Mouse (Mus musculus) fibroblast of lung, adult 2 months (primary cell): Measurements from ENCODE around the gene Adgrv1.
"Not testable (repeated sequence)": the region's sequence is repeated elsewhere in the genome, so short reads cannot be mapped to it uniquely, and the experiment has no call there.

ENCODE experiments used
- DNase-seq: peaks from one replicate; pipeline ENCODE4 v3.0.0-alpha.2; 2011; ENCODE audit warnings: low read depth

Adgrv1 gene

GRCm38 (mm10) chr13:81632720-81633415 is at the start of gene Adgrv1:
Adgrv1 (minus strand) TSS chr13:81633154.
- DNase-seq: no peak

- DNase-seq: no peak
Measured at GRCm38 (mm10) chr13:81675333-81675732, 42.4 kb upstream of the Adgrv1 start.

DNA sequence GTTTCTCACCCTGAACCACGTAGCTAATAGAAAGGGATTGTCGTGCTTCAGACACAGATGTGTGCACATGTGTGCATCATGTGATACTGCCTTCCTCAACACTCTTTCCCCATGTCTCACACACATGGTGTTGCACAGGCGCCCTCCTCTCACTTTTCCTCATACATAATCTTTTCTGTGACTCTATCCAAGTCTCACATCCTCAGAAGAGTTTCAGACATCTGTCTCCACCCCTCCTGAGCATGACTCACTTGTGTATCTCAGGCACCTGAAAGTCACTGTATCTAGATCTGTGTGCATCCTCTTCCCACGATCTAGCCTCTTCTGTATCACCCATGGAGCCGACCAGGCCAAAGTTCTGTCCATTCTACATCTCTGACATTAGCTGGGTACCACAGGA is 34.8 kb upstream of the Adgrv1 start:
- no peak for DNase-seq

GRCm38 (mm10) chr13:81664331-81664698 is 31.4 kb upstream of the Adgrv1 start:
- DNase-seq: peak; percentile 58

- DNase-seq: no peak
Measured at GRCm38 (mm10) chr13:81663566-81664330, 30.8 kb upstream of the Adgrv1 start.

DNA sequence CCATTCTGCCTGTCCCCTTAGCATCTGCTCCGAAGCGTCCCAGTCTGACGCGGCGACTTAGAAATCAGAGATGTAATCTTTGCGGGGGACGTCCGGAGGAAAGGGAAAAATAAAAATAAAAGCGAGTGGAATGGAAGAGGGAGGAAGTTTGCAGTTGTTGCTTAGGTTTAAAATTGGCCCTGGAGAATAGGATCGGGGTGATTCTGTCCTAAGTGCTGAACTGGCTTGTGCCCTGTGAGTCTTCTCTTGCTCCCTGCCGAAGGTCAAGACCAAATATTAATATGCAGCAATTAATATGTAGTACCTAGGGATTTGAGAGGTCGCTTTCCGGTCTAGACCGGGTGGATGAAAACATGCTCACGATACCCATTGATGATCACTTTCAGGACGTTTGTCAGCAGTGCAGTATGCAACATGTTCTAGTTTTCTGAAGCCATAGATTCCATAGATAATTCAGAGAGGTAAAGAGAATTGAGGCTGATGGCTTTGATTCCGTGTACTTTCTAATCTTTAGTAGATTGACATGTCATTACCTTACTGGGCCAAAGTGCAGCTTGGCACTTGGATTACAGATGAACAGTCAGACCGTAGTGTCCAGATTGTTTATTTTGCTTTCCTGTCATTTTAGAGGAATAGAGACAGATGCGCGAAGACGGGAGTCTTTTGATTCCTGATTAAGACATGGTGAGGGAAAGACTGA is 25.2 kb upstream of the Adgrv1 start:
- DNase-seq: no peak

DNA sequence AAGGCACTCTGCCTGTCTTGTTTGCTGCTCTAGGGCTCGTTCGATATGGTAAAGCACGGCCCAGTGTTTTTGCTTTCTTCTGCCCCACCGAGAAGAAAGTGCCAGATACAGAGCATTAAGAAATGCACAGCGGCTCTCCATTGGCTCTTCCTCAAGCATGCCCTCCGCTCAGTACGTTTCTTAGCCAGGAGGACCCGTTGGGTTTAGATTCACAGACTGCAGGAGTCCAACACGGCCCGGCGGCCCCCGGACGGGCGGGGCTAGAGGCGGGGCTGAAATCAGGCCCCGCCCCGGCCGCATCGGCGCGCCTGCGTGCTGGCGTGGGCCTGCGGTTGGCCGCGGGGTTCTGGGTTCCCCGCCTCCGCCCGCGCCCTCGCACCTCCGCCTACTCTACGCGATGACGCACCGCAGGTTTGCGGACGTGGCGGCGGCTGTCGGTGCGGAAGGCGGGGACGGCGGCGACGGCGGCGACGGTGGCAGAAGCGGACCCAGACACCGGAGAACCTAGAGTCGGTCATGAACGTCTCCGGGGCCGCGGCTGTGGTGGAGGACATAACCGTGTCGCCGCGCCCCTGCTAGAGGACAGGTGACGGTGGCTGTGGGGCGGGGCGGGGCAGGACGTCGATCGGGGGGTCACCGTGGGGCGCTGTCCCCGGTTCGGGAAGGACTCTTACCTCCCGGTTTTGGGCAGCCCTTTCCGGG is 24.5 kb upstream of the Adgrv1 start, which contains the start of gene Lysmd3:
TSS of gene Lysmd3 (plus strand) at position 313 of the 702 bp plus-strand sequence.
- DNase-seq: peak; percentile 69

DNA sequence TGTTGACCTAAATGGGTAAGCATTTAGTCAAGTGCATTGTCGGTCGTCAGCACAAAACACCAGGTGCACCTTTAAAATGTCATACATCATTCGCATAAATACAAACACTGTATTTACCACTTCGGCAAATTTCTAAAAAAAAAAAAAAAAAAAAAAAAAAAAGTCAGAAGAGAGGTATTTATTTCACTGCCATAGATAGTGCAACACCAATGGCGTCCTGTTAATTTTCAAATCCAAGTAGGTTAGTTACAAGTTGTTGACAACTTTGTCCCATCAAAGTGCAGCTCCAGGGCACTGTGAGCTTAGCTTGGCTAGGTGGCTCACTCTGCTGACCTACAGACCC is 24.0 kb upstream of the Adgrv1 start:
- DNase-seq: no peak

- DNase-seq: no peak
Measured at GRCm38 (mm10) chr13:81656091-81656850, 23.3 kb upstream of the Adgrv1 start.

DNA sequence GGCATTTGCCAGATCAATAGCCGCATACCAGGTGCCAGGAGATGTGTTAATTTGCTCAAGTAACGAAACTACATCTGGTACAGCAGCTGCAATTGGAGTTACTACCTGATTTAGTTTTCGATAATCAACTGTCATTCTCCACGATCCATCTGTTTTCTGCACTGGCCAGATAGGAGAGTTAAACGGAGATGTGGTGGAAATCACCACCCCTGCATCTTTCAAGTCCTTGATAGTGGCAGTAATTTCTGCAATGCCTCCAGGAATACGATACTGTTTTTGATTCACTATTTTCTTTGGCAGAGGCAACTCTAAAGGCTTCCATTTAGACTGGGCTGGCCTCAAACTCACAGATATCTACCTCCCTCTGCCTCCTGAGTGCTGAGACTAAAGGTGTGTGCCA is 17.4 kb upstream of the Adgrv1 start:
- not testable (repeated sequence) for DNase-seq

- DNase-seq: no peak
Measured at GRCm38 (mm10) chr13:81646348-81646747, 13.4 kb upstream of the Adgrv1 start.

DNA sequence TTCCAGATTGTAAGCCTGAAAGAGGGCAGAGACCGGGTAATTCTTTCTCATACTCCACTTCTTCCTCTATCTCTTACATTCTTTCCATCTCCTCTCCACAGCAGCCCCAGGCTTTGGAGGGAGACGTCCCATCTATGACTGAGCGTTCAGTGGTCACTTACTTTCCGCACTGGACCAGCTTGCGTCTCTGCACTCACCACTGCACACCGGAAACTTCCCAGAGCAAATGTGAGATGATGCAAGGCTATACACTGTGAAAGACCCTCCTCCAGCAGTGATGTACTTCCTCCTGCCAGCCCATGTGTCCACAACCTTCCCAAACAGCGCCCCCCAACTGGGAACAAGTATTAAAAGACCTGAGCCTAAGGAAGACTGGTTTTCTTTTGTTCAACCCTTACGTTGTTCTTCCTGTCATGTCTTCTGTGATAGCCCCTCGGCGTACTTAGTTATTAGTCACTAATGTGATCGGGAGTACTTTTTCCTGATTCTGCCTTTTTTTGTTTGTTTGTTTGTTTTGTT is 11.2 kb upstream of the Adgrv1 start:
- DNase-seq: no peak

DNA sequence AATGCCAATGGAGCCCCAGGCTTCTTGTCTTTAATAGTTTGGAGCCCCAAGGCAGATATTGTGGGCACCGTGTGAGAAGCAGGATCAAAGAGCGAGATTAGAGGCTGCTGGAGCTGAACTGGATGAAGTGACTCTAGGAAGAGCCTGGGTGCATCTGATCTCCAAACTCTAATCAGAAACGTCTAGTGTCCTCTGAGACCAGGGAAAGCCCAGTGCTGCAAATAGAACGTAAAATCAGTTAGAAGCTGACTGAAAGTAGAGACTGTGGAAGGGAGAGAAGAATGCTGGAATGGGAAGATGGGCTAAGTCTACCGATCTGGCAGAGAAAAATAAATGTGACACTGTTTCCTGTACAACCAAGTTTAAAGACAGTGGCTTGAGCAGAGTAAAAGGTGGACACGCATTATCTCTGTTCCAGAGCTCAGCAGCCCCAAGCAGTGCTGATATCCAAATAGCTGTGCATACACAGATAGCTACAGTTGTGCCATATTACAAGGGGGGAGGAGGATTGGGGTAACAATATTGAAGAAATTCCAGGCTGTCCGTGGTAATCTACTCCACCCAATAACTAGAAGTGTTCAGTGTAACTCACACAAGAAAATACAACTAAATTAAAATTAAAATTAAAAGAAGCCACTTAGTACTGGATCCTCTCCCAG is 9.7 kb upstream of the Adgrv1 start:
- no peak for DNase-seq

DNA sequence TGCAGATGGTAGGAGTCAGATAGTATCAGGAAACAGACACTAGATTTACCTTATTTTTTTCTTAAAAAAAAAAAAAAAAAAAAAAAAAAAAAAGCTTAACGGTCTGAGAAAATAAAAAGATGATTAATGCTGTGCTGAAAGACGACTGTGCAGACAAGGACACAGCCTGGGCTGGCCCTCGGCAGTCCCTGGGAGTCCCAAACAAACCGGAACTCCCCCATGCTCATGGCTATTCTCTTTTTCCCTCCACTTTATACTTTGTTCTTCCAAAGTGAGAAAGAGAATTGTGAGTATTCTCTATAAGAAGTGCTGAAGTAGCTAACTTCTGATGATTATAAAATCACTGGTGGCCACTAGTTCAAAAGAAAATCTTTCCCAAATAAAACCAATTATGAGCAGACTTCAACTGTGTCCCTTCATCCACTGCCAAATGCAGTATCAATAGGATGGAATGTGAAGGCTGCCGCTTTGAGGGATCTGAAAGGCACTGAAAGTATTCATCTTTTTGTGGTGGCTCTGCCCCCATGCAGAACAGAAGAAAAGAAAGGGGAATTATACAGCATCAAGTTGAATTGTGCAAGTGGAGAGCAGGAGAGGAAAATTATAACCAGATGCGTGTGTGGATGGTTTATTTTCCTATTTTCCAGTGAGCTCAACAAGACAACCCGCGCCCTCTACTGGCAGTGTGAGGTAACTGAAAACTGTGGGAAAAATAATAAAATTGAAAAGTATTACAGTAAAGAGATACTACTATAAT is 8.5 kb upstream of the Adgrv1 start:
- DNase-seq: peak; percentile 46

DNA sequence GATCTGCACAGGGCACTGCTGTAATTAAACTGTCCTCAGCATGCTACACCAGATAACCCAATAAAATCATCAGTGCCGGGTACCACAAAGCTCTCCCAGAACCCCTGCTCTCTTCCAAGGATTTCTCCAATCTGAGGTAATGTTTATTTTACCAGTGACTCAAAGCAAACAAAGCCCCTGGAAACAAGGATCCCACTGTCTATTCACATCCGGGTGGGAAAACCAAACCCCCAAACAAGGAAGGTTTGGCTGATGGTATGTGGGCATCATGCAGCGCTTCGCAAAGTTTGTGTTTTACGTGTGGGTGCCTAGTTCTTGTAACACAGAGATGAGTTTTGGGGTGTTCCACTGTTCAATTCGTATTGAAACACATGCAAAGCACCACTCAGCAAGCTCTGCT is 7.9 kb upstream of the Adgrv1 start:
- DNase-seq: no peak

- DNase-seq: no peak
Measured at GRCm38 (mm10) chr13:81639624-81640023, 6.7 kb upstream of the Adgrv1 start.

DNA sequence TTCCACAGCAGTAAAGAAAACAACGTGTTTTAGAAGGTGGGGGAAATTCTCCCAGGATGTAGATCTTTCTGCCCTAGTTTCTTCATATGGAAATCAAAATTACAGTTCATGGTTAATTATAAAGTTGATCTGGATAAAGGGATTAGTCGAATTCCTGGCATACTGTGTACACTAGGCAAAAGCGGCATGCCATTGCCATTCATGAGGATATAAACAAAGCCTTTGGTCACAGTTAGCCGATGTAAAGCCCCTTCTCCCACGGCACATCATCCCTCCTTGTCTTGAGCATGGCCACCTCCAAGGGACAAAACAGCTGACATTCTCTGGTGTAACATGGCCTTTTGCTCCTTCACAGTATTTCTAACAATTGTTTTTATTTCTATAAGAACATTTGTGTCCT is 2.4 kb downstream of the Adgrv1 start:
- DNase-seq: no peak

- DNase-seq: no peak
Measured at GRCm38 (mm10) chr13:81629395-81629794, 3.6 kb downstream of the Adgrv1 start.

- no peak for DNase-seq
Measured at GRCm38 (mm10) chr13:81628631-81629190, 4.2 kb downstream of the Adgrv1 start.

DNA sequence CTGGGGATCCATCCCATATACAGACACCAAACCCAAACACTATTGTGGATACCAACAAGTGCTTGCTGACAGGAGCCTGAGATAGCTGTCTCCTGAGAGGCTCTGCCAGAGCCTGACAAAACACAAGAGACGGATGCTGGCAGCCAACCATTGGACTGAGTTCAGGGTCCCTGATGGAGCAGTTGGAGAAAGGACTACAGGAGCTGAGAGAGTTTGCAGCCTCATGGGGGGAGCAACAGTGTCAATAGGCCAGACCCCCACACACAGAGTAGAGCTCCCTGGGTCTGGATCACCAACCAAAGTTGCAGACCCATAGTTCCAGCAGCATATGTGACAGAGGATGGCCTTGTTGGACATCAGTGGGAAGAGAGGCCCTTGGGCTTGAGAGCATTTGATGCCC is 5.1 kb downstream of the Adgrv1 start:
- DNase-seq: not testable (repeated sequence)
